Mouse (Mus musculus): ENCODE results near the gene Ehd4.

GRCm38 (mm10) chr2:120139091-120139490, 15.3 kb downstream of the Ehd4 start:
- TF ChIP-seq EP300 (IDR thresholded peaks at IDR 0.05; ENCODE audit: low read depth): no peak
- no peak for TF ChIP-seq CTCF (IDR thresholded peaks at IDR 0.05; ENCODE audit: low read depth)

All from heart, postnatal 0 days (tissue).